Mouse (Mus musculus): ENCODE data around the gene Chit1. TPM values are rescaled to one million over a fixed set of nuclear protein-coding genes. Genes with fewer than 3 reads are reported as not detected.

The Chit1 gene
- total RNA-seq (2015) (1.3 and 2.3 TPM in 2 replicates), total RNA-seq (2017) (0.74 and 1.8 TPM in 2 replicates)

DNA sequence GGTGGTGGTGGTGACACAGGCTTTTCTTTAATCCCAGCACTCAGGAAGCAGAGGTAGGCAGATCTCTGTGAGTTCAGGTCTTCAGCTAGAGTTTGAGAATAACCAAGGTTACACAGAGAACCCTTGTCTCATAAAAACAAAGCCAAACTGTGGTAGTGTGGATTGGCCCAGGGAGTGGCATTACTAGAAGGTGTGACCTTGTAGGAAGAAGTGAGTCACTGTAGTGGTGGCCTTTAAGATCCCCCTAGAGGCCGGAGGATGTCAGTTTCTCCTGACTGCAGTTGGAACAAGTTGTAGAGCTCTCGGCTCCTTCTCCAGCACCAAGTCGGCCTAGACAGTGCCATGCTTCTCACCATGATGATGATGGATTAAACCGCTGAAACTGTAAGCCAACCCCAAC, at the start of gene Chit1:
Gene Chit1, plus strand, starts transcription at position 264 of the 400 bp plus-strand sequence.
- ATAC-seq (replicated peaks; ENCODE audit: poor library complexity): peak; percentile 88

DNA sequence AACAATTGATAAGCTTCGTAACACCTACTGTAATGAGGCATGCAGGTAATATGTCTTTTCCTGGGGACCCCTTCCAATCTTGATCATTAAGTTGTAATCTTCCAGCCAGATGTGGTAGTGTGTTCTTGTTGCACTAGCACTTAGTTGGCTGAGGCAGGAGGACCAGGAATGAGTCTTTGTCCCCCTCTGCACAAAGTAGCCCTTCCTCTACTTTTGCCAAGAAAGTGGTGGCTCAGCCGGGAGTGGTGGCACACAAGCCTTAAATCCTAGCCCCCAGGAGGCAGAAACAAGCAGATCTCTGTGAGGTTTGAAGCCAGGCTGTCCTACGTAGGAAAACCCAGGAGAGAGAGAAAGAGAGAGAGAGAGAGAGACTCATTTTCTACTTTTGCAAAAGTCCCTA, 49.1 kb upstream of the Chit1 start:
- no peak for ATAC-seq (replicated peaks; ENCODE audit: poor library complexity)

- ATAC-seq (replicated peaks; ENCODE audit: poor library complexity): no peak
These were observed 48.5 kb upstream of the Chit1 start for GRCm38 (mm10) chr1:134062411-134063085.

DNA sequence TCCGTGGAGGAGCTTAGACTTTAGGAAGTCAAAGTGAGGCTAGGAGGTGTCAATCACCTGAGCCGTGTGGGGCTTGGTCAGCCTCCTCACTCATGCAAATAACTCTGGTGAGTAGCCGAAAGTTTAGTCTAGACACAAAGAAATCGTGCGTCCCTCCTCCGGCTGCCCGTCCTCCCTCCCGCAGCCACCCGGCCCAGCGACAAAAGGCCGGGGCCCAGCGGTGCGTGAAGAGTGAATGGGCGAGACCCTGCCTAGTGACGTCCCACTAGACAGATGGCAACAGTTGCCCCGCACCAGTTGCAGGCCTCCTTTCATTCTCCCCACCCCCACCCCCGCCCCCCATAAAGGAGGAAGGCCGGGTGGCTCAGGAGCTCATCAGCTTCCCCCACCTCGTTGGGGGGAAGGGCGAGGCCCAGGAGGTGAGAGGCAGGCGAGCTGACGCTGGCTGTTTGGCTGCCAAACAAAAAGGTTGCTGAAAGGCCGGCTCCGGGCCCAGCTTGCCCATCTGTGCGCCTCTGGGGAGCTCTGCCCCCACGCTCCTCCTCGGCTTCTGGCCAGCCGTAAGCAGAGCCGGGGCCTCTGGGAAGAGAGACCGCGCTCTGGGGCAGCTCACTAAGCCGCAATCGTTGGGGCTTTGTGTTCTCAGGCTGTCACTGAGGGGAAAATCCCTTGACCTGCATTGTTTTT, 47.8 kb upstream of the Chit1 start:
- no peak for ATAC-seq (replicated peaks; ENCODE audit: poor library complexity)

- no peak for ATAC-seq (replicated peaks; ENCODE audit: poor library complexity)
These were observed 47.3 kb upstream of the Chit1 start for GRCm38 (mm10) chr1:134063773-134064125.

DNA sequence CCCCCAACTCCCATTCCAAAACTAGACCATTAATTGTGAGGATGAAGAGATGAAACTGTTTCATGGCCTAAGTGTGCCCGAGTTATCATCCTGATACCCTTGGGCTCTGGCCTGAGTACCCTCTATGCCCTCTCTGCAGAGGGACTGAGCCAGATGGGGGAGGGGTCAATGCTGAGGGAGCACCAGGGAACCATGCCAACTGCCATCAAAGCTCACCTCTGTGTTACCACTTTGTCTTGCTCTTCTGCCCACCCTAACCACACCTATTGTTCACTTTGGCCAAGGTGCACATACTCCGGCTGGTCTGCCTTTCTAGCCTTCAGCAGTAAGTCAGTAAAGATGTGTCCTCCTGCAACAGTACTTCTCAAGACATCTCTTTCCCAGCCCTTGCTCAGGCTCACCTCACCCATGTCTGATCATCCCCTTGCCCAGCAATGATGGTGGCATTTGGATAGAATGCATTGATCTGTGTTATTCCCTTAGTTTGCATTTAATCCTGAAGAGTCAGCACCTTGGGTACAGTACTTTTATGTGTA, 46.7 kb upstream of the Chit1 start:
- ATAC-seq (replicated peaks; ENCODE audit: poor library complexity): no peak

GRCm38 (mm10) chr1:134065241-134065809, 45.7 kb upstream of the Chit1 start:
- ATAC-seq (replicated peaks; ENCODE audit: poor library complexity): peak; percentile 43

DNA sequence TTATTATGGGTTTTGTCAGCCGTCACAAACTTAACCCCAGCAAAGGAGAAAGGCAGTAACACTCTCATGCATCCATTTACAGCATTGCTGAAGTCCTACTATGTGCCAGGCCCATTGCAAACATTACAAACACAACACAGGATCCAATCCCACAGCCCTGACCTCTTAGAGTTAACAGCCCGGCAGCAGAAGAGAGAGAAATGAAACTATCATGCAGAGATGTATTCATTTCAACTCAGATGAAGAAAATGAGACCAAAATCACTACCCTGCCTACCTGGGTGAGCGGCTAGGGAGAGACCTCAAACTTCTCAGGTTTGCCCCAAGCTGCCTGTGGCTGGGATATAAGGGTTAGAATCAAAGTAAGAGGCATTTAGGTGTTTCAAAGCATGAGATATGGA, 44.5 kb upstream of the Chit1 start:
- no peak for ATAC-seq (replicated peaks; ENCODE audit: poor library complexity)

- peak; percentile 51 for ATAC-seq (replicated peaks; ENCODE audit: poor library complexity)
These were observed 43.9 kb upstream of the Chit1 start for GRCm38 (mm10) chr1:134067143-134067619.

GRCm38 (mm10) chr1:134070099-134070669, 40.9 kb upstream of the Chit1 start:
- ATAC-seq (replicated peaks; ENCODE audit: poor library complexity): no peak

DNA sequence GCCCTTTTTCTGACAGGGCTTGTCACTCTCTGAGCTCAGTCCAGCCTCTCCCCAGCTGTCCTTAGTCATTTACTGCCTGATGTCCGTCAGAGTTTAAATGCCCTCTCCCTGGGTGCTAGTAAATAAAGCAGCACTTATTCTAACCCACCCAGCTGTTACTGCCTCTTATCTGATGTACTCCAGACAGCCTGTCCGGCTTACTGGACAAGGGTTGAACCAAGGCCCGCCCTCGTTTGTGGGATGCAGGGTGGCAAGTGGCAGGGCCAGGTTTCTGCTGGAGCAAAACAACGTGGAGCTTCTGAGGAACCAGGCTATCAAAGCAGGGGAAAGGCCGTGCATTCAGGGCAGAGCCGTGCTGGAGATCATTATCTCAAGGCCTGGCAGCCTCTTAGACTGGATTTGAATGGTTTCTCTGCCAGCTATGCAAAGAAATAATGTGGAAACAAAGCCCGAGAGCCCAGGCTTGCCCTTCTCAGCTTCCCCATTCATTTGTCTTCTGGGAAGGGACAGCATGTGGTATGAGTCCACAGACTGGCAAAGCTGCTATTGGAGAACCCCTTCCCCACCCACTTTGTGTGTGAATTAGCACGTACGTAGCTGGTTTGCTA, 39.5 kb upstream of the Chit1 start:
- no peak for ATAC-seq (replicated peaks; ENCODE audit: poor library complexity)

DNA sequence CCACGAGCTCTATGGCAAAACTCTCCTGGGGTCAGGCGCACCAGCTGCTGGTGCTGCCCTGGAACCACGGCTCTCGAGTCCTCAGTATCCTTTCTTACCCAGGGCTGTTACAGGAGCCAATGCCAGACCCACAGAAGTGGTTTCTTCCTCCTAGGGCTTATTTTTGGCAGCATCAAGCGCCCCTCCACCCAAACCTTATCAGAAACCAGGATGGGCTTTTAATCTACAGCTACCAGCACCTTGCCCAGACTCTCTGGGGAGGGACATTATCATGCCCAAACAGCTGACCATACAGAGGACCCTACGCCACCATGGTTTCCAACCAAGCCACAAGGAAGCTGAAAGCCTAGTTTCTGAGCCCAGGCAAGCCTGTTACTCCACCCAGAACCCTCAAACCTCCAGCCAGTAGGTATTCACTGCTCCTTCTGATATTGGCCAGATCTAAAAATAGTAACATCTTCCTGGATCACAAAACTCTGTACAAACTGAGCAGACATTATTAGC, 37.9 kb upstream of the Chit1 start:
- peak; percentile 79 for ATAC-seq (replicated peaks; ENCODE audit: poor library complexity)

- no peak for ATAC-seq (replicated peaks; ENCODE audit: poor library complexity)
These were observed 37.4 kb upstream of the Chit1 start for GRCm38 (mm10) chr1:134073658-134074057.

DNA sequence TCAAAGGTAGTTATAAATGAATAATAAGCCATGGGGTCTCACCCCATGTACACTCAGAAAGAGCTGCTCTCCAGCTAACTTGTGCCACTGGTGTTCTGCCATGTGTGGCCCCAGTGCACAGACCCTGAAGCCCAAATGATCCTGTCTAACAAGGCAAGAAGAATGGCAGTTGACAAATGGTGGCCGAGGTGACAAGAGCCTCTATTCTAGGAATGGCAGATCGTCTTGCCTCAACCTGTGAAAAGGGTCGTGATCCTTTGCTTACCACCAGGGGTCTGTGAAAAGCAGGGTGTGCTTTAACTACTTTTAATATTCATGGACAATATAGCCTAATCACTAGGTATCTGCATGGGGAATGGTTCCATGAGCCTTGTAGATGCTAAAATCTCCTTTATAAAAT, 36.9 kb upstream of the Chit1 start:
- ATAC-seq (replicated peaks; ENCODE audit: poor library complexity): no peak

DNA sequence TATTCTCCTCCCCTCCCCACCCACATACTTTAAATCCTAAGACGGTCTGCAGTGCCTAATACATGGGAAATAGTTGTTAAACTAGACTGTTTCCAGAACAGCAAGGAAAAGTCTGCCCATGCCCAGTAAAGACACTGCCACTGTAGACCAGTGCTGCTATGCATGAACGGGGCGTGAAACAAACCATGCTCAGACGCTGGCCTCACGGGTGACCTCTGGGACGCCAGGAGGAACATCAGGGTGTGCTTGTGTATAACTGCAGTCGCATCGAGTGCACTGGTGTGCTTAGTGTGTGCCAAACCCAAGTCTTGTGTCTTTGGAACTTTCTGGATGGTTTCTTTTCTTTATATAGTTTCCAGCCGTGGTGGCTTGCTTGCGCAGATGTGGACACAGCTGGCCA, 36.4 kb upstream of the Chit1 start:
- no peak for ATAC-seq (replicated peaks; ENCODE audit: poor library complexity)

- no peak for ATAC-seq (replicated peaks; ENCODE audit: poor library complexity)
These were observed 35.5 kb upstream of the Chit1 start for GRCm38 (mm10) chr1:134075532-134075931.

DNA sequence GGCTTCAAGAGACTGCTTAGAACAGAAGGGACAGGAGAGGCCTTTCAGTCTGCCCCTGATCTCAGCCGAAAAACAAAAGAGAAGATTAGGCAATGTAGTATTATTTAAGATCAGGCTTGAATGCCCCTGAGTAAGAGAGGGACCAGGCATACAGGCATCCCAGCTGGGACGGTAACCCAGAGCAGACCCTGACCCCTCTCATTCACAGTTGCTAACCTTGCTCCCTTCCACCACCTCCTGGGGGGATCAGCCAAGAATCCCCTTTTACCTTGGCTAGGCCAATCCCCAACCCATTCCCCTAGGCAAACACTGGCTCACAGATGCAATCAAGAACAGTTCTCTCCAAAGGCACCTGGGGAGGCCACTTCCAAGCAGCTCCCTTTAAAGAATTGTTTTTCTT, 34.3 kb upstream of the Chit1 start:
- ATAC-seq (replicated peaks; ENCODE audit: poor library complexity): no peak

DNA sequence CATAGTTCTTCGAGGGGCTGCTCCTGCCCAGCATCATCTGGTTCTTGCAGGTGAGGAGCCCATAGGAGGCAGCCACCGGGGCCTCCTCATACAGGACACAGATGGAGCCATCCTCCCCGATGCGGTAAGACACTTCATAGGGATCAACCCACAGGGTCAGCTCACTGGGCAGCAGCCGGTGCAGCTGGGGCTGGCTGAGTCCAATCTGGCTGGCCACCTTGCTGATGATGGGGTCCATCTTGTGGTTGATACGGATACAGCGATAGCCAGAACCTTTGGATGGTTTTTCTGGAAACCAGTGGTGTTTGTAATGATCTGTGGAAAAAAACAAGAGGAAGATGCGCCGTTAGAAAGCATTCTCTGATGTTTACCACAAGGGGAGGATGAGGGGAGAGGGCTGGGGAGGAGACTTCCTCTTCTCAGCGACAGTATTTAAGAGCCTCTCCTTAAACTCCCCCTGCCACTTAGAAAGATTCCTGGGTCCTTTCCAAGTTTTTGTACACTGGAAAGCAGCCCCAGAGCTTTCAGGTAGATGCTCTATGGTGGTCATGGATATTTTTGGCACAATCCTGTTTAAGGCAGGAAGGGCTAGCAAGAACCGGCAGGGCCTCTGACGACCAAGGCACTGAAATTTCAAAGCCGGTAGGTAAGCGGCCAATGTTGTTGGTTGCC, 33.5 kb upstream of the Chit1 start:
- ATAC-seq (replicated peaks; ENCODE audit: poor library complexity): 0 out of 2 replicates have a peak, but pooled peaks have one; percentile 15

- peak; percentile 23 for ATAC-seq (replicated peaks; ENCODE audit: poor library complexity)
These were observed 32.8 kb upstream of the Chit1 start for GRCm38 (mm10) chr1:134078061-134078795.
